Mouse (Mus musculus): ENCODE measurements at regions not wholly inside any gene's neighbourhood (a gene's known extent, or its start where the extent isn't known, plus 50 kb on each side); places are given as distances from the start of the nearest gene placed in this dataset.

GRCm38 (mm10) chr3:101714810-101715209, 110.3 kb upstream of the Atp1a1 start:
- Histone ChIP-seq H3K4me1 (ENCODE audit: control insufficient read depth, insufficient read depth, low read length) (peaks cover 28% of the 10 kb centered on the region), H3K27me3 (replicated peaks; ENCODE audit: control insufficient read depth, insufficient read depth, low read length) (no peaks in the 10 kb centered on the region), H3K9ac (ENCODE audit: low read depth, low read length) (no peak overlapping the region), H3K4me2 (ENCODE audit: low read depth, low read length) (no peak overlapping the region), H3K4me3 (ENCODE audit: low read depth, low read length) (no peak overlapping the region), H3K27ac (replicated peaks; ENCODE audit: low read depth, low read length) (no peak overlapping the region), H3K9me3 (ENCODE audit: control insufficient read depth, low read length) (no peaks in the 10 kb centered on the region), H3K36me3 (ENCODE audit: control insufficient read depth, insufficient read depth, low read length) (no peaks in the 10 kb centered on the region)
- WGBS = 74% methylated on average over 5 of the region's 5 CpGs
- DNase-seq (ENCODE audit: low spot score) = no peak
- ATAC-seq (ENCODE audit: low read depth) = no peak

GRCm38 (mm10) chr3:101713669-101714068, 109.2 kb upstream of the Atp1a1 start:
- Histone ChIP-seq H3K4me3 (ENCODE audit: low read depth, low read length) (no peak overlapping the region), H3K9ac (ENCODE audit: low read depth, low read length) (peak overlapping the region; percentile 46; the same call in 1 of the 2 replicates), H3K27ac (replicated peaks; ENCODE audit: low read depth, low read length) (peak overlapping the region; percentile 65), H3K9me3 (ENCODE audit: control insufficient read depth, low read length) (no peaks in the 10 kb centered on the region), H3K27me3 (replicated peaks; ENCODE audit: control insufficient read depth, insufficient read depth, low read length) (no peaks in the 10 kb centered on the region), H3K4me2 (ENCODE audit: low read depth, low read length) (peak overlapping the region; percentile 41; the same call in 1 of the 2 replicates), H3K4me1 (ENCODE audit: control insufficient read depth, insufficient read depth, low read length) (peaks cover 28% of the 10 kb centered on the region), H3K36me3 (ENCODE audit: control insufficient read depth, insufficient read depth, low read length) (no peaks in the 10 kb centered on the region)
- no peak for DNase-seq (ENCODE audit: low spot score)
- 58% methylated on average over 11 of the region's 11 CpGs for WGBS
- no peak for ATAC-seq (ENCODE audit: low read depth)

- peak overlapping the region; percentile 65 for H3K27ac ChIP-seq (replicated peaks; ENCODE audit: low read depth, low read length)
- DNase-seq (ENCODE audit: low spot score) = peak; percentile 70
- H3K9ac ChIP-seq (ENCODE audit: low read depth, low read length) = peak overlapping the region; percentile 46
- 12% methylated on average over 11 of the region's 11 CpGs for WGBS
- H3K27me3 ChIP-seq (replicated peaks; ENCODE audit: control insufficient read depth, insufficient read depth, low read length) = no peaks in the 10 kb centered on the region
- H3K4me3 ChIP-seq (ENCODE audit: low read depth, low read length) = peak overlapping the region; percentile 8; the same call in 1 of the 2 replicates
- peak overlapping the region; percentile 41 for H3K4me2 ChIP-seq (ENCODE audit: low read depth, low read length)
- ATAC-seq (ENCODE audit: low read depth) = 0 out of 2 replicates have a peak, but pooled peaks have one; percentile 19
- H3K9me3 ChIP-seq (ENCODE audit: control insufficient read depth, low read length) = no peaks in the 10 kb centered on the region
- no peaks in the 10 kb centered on the region for H3K36me3 ChIP-seq (ENCODE audit: control insufficient read depth, insufficient read depth, low read length)
- H3K4me1 ChIP-seq (ENCODE audit: control insufficient read depth, insufficient read depth, low read length) = peaks cover 28% of the 10 kb centered on the region
Observed at GRCm38 (mm10) chr3:101713138-101713638, 108.7 kb upstream of the Atp1a1 start.

- H3K4me3 ChIP-seq (ENCODE audit: low read depth, low read length) = peak overlapping the region; percentile 8; the same call in 1 of the 2 replicates
- WGBS = 67% methylated on average over 14 of the region's 14 CpGs
- H3K4me2 ChIP-seq (ENCODE audit: low read depth, low read length) = 0 out of 2 replicates have a peak overlapping the region, but pooled peaks have one; percentile 41
- H3K4me1 ChIP-seq (ENCODE audit: control insufficient read depth, insufficient read depth, low read length) = peaks cover 28% of the 10 kb centered on the region
- no peaks in the 10 kb centered on the region for H3K27me3 ChIP-seq (replicated peaks; ENCODE audit: control insufficient read depth, insufficient read depth, low read length)
- peak overlapping the region; percentile 46; the same call in 1 of the 2 replicates for H3K9ac ChIP-seq (ENCODE audit: low read depth, low read length)
- no peaks in the 10 kb centered on the region for H3K9me3 ChIP-seq (ENCODE audit: control insufficient read depth, low read length)
- no peaks in the 10 kb centered on the region for H3K36me3 ChIP-seq (ENCODE audit: control insufficient read depth, insufficient read depth, low read length)
- DNase-seq (ENCODE audit: low spot score) (no peak), ATAC-seq (ENCODE audit: low read depth) (no peak)
- peak overlapping the region; percentile 65; the same call in 1 of the 2 replicates for H3K27ac ChIP-seq (replicated peaks; ENCODE audit: low read depth, low read length)
Observed at GRCm38 (mm10) chr3:101712666-101713065, 108.2 kb upstream of the Atp1a1 start.

GRCm38 (mm10) chr3:101711594-101712171, 107.2 kb upstream of the Atp1a1 start:
- Histone ChIP-seq H3K9me3 (ENCODE audit: control insufficient read depth, low read length) (no peaks in the 10 kb centered on the region), H3K9ac (ENCODE audit: low read depth, low read length) (no peak overlapping the region), H3K4me2 (ENCODE audit: low read depth, low read length) (0 out of 2 replicates have a peak overlapping the region, but pooled peaks have one; percentile 6), H3K27me3 (replicated peaks; ENCODE audit: control insufficient read depth, insufficient read depth, low read length) (no peaks in the 10 kb centered on the region), H3K36me3 (ENCODE audit: control insufficient read depth, insufficient read depth, low read length) (no peaks in the 10 kb centered on the region), H3K4me1 (ENCODE audit: control insufficient read depth, insufficient read depth, low read length) (peaks cover 28% of the 10 kb centered on the region), H3K4me3 (ENCODE audit: low read depth, low read length) (no peak overlapping the region), H3K27ac (replicated peaks; ENCODE audit: low read depth, low read length) (peak overlapping the region; percentile 35)
- 18% methylated on average over 11 of the region's 11 CpGs for WGBS
- ATAC-seq (ENCODE audit: low read depth) (peak; percentile 71), DNase-seq (ENCODE audit: low spot score) (peak; percentile 77)

- no peak for DNase-seq (ENCODE audit: low spot score)
- no peaks in the 10 kb centered on the region for H3K27me3 ChIP-seq (replicated peaks; ENCODE audit: control insufficient read depth, insufficient read depth, low read length)
- no peak overlapping the region for H3K9ac ChIP-seq (ENCODE audit: low read depth, low read length)
- no peaks in the 10 kb centered on the region for H3K9me3 ChIP-seq (ENCODE audit: control insufficient read depth, low read length)
- WGBS = 83% methylated on average over 12 of the region's 12 CpGs
- no peaks in the 10 kb centered on the region for H3K36me3 ChIP-seq (ENCODE audit: control insufficient read depth, insufficient read depth, low read length)
- H3K4me3 ChIP-seq (ENCODE audit: low read depth, low read length) = no peak overlapping the region
- ATAC-seq (ENCODE audit: low read depth) = no peak
- H3K27ac ChIP-seq (replicated peaks; ENCODE audit: low read depth, low read length) = no peak overlapping the region
- H3K4me2 ChIP-seq (ENCODE audit: low read depth, low read length) = no peak overlapping the region
- peaks cover 28% of the 10 kb centered on the region for H3K4me1 ChIP-seq (ENCODE audit: control insufficient read depth, insufficient read depth, low read length)
Observed at GRCm38 (mm10) chr3:101709379-101709970, 105.0 kb upstream of the Atp1a1 start.

GRCm38 (mm10) chr3:101708821-101709220, 104.3 kb upstream of the Atp1a1 start:
- Histone ChIP-seq H3K36me3 (ENCODE audit: control insufficient read depth, insufficient read depth, low read length) (no peaks in the 10 kb centered on the region), H3K4me3 (ENCODE audit: low read depth, low read length) (no peak overlapping the region), H3K27ac (replicated peaks; ENCODE audit: low read depth, low read length) (no peak overlapping the region), H3K4me1 (ENCODE audit: control insufficient read depth, insufficient read depth, low read length) (peaks cover 28% of the 10 kb centered on the region), H3K9ac (ENCODE audit: low read depth, low read length) (no peak overlapping the region), H3K4me2 (ENCODE audit: low read depth, low read length) (no peak overlapping the region), H3K27me3 (replicated peaks; ENCODE audit: control insufficient read depth, insufficient read depth, low read length) (no peaks in the 10 kb centered on the region), H3K9me3 (ENCODE audit: control insufficient read depth, low read length) (no peaks in the 10 kb centered on the region)
- no peak for ATAC-seq (ENCODE audit: low read depth)
- no peak for DNase-seq (ENCODE audit: low spot score)
- WGBS = 74% methylated on average over 8 of the region's 8 CpGs

- H3K9me3 ChIP-seq (ENCODE audit: control insufficient read depth, low read length) = no peaks in the 10 kb centered on the region
- no peaks in the 10 kb centered on the region for H3K27me3 ChIP-seq (replicated peaks; ENCODE audit: control insufficient read depth, insufficient read depth, low read length)
- no peak for DNase-seq (ENCODE audit: low spot score)
- no peak overlapping the region for H3K27ac ChIP-seq (replicated peaks; ENCODE audit: low read depth, low read length)
- no peak overlapping the region for H3K4me3 ChIP-seq (ENCODE audit: low read depth, low read length)
- H3K4me1 ChIP-seq (ENCODE audit: control insufficient read depth, insufficient read depth, low read length) = peaks cover 19% of the 10 kb centered on the region
- H3K36me3 ChIP-seq (ENCODE audit: control insufficient read depth, insufficient read depth, low read length) = no peaks in the 10 kb centered on the region
- ATAC-seq (ENCODE audit: low read depth) = no peak
- 61% methylated on average over 9 of the region's 9 CpGs for WGBS
- no peak overlapping the region for H3K4me2 ChIP-seq (ENCODE audit: low read depth, low read length)
- no peak overlapping the region for H3K9ac ChIP-seq (ENCODE audit: low read depth, low read length)
Observed at GRCm38 (mm10) chr3:101704919-101705318, 100.4 kb upstream of the Atp1a1 start.

Measured in embryonic facial prominence, embryonic 14.5 days (tissue).